ENCODE assay signal across 7 mouse cellular contexts in genomic region chr5:120302307-120302706, GRCm38 (mm10).
DNase-seq lines count a peak whose midpoint lies in the region; ATAC-seq and TF ChIP-seq lines count a peak whose summit lies in the region.

No protein-coding gene starts in this region.

- DNase-seq in left cerebral cortex, postnatal 4 days = peak; percentile 25
- DNase-seq in left cerebral cortex, adult 18-20 months (ENCODE audit: low spot score in 2 of 2) = no peak
- DNase-seq in forebrain, embryonic 10.5 days (ENCODE audit: extremely low spot score, low spot score) = peak; percentile 53
- no peak for DNase-seq in right cerebral cortex, adult 18-20 months
- DNase-seq in urinary bladder, postnatal 25 days (ENCODE audit: low spot score) = no peak

- no peaks in the 10 kb centered on the region for H3K9me3 ChIP-seq in forebrain, embryonic 10.5 days
- no peaks in the 10 kb centered on the region for H3K9me3 ChIP-seq in intestine, postnatal 0 days (ENCODE audit: control insufficient read depth)

- intact Hi-C loops in left cerebral cortex, postnatal 4 days (cut with DNase I) = no loop called here

- peaks cover 95% of the 10 kb centered on the region for H3K27me3 ChIP-seq in forebrain, embryonic 10.5 days (ENCODE audit: poor library complexity, severe bottlenecking)
- peaks cover 57% of the 10 kb centered on the region for H3K27me3 ChIP-seq in intestine, postnatal 0 days (replicated peaks; ENCODE audit: control insufficient read depth, insufficient read depth, low read length)

- H3K9ac ChIP-seq in intestine, postnatal 0 days (ENCODE audit: low read depth, low read length) = no peak overlapping the region

- no peak for ATAC-seq in intestine, postnatal 0 days

- peak overlapping the region; percentile 49 for H3K4me2 ChIP-seq in intestine, postnatal 0 days (replicated peaks; ENCODE audit: low read depth)

- peak overlapping the region; percentile 87 for H3K27ac ChIP-seq in forebrain, embryonic 10.5 days
- H3K27ac ChIP-seq in intestine, postnatal 0 days (ENCODE audit: low read depth, low read length) = no peak overlapping the region
- H3K27ac ChIP-seq in olfactory bulb, adult 2 months (ENCODE audit: insufficient read depth, low read depth, low read length) = no peak overlapping the region

- 1% methylated on average over 47 of the region's 47 CpGs for WGBS in forebrain, embryonic 10.5 days
- WGBS in intestine, postnatal 0 days = 3% methylated on average over 44 of the region's 47 CpGs
- WGBS in olfactory bulb, adult 2 months = 4% methylated on average over 47 of the region's 47 CpGs

- H3K4me3 ChIP-seq in forebrain, embryonic 10.5 days = peak overlapping the region; percentile 49
- peak overlapping the region; percentile 23; the same call in 1 of the 2 replicates for H3K4me3 ChIP-seq in intestine, postnatal 0 days (ENCODE audit: low read depth, low read length)
- peak overlapping the region; percentile 21; the same call in 1 of the 2 replicates for H3K4me3 ChIP-seq in olfactory bulb, adult 2 months (ENCODE audit: insufficient read depth, low read depth, low read length)

- TF ChIP-seq POLR2A in olfactory bulb, adult 2 months (IDR thresholded peaks at IDR 0.05; ENCODE audit: insufficient read depth, low read depth, low read length) = no peak

- H3K4me1 ChIP-seq in forebrain, embryonic 10.5 days = peaks cover 69% of the 10 kb centered on the region
- H3K4me1 ChIP-seq in intestine, postnatal 0 days (replicated peaks; ENCODE audit: control insufficient read depth, insufficient read depth, low read length) = no peaks in the 10 kb centered on the region
- H3K4me1 ChIP-seq in olfactory bulb, adult 2 months (ENCODE audit: control insufficient read depth, insufficient read depth, low read length) = peaks cover 12% of the 10 kb centered on the region

- no peaks in the 10 kb centered on the region for H3K36me3 ChIP-seq in forebrain, embryonic 10.5 days (replicated peaks)
- no peaks in the 10 kb centered on the region for H3K36me3 ChIP-seq in intestine, postnatal 0 days (ENCODE audit: control insufficient read depth, insufficient read depth)

- no peak for TF ChIP-seq CTCF in intestine, postnatal 0 days (IDR thresholded peaks at IDR 0.05; ENCODE audit: low read depth)
- no peak for TF ChIP-seq CTCF in olfactory bulb, adult 2 months (IDR thresholded peaks at IDR 0.05; ENCODE audit: insufficient read depth, low read depth, low read length)

Comparison
In these comparisons a context has a peak if more than half of its experiments do, and no peak if none do; other contexts are left out.
1. DNase-seq: peak in left cerebral cortex, postnatal 4 days (single experiment) and forebrain, embryonic 10.5 days (single experiment); none in left cerebral cortex, adult 18-20 months (0 of 2), right cerebral cortex, adult 18-20 months (single experiment) and urinary bladder, postnatal 25 days (single experiment).
2. Peak in every context shown above with its lines, with median percentiles within 50 percentile points of each other: H3K4me3 ChIP-seq.